Mouse (Mus musculus) kidney, adult 2 months (tissue): ENCODE measurements around the gene 1700017B05Rik. TPM values are rescaled to one million over a fixed set of nuclear protein-coding genes. Genes with fewer than 3 reads are reported as not detected.

Source experiments
- DNase-seq: peaks from one replicate; pipeline ENCODE4 v3.0.0; 2021
- H3K27ac ChIP-seq: fragments of 200-500 bp; 2 replicates; pipeline ENCODE4 v1.5.1; 2012; ENCODE audit warnings: low read depth, low read length, control low read depth, inconsistent platforms; ENCODE audit not compliant: insufficient read depth
- H3K27me3 ChIP-seq: fragments of 200-500 bp; replicated peaks from 2 replicates; pipeline ENCODE4 v1.6.1; 2012; ENCODE audit warnings: mild to moderate bottlenecking, moderate library complexity, low read length, inconsistent platforms; ENCODE audit not compliant: control insufficient read depth, insufficient read depth
- H3K36me3 ChIP-seq: fragments of 200-500 bp; 2 replicates; pipeline ENCODE4 v1.6.1; 2012; ENCODE audit warnings: mild to moderate bottlenecking, moderate library complexity, low read length, inconsistent platforms; ENCODE audit not compliant: control insufficient read depth, insufficient read depth
- H3K4me1 ChIP-seq: fragments of 200-500 bp; 2 replicates; pipeline ENCODE4 v1.6.1; 2011; ENCODE audit warnings: low read length; ENCODE audit not compliant: control insufficient read depth, insufficient read depth
- H3K4me3 ChIP-seq: fragments of 200-500 bp; 2 replicates; pipeline ENCODE4 v1.5.1; 2011; ENCODE audit warnings: mild to moderate bottlenecking, low read depth, low read length, control low read depth; ENCODE audit not compliant: insufficient read depth
- CTCF ChIP-seq: fragments of 200-500 bp; conservative IDR thresholded peaks from 2 replicates; pipeline ENCODE4 v1.5.1; 2011; ENCODE audit warnings: low read depth, mild to moderate bottlenecking, control low read depth, low read length, moderate library complexity, mixed read lengths; ENCODE audit not compliant: insufficient read depth, insufficient read length
- POLR2A ChIP-seq: fragments of 200-500 bp; IDR thresholded peaks from one replicate; pipeline ENCODE4 v1.6.1; 2011; ENCODE audit warnings: low read depth, low read length, control low read depth
- WGBS: fragments of 180-500 bp; shearing (Covaris S2); methylation state at CpG from one replicate; pipeline ENCODE4 v1.1.7; 2018; 5-methylcytosine and 5-hydroxymethylcytosine counted together
- polyA plus RNA-seq: library from polyadenylated mRNA; depleted of rRNA; stranded (reverse); fragments of >200 nt; gene quantifications from 2 replicates; pipeline ENCODE4 v1.2.3, GENCODE M21; 2012

1700017B05Rik gene
- polyA plus RNA-seq, 1 experiment: 9.5 TPM

DNA sequence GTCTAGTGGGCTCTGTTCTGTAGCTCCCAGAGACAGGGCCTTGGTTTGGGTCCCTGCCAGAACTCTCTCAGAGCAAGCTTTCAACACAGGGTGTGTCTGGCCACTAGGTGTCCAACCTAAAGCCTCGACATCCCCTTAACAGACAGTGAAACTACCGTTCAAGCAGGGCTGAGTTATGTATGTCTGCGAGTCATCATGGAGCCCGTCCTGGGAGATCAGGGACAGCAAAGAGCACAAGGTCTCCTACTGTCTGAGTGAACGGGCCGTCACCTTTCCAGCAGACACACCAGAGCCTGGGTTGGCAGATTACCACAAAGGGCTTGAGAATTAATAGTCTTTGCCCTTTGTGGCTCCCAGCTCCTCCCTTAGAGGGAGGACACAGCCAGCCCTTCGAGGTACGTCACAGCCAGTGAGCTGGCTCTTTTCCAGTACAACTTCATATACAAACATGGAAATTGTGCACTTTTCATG is 15.2 kb downstream of the 1700017B05Rik start:
- H3K4me3 ChIP-seq: no peak overlapping the region
- H3K4me1 ChIP-seq: peaks cover 10% of the 10 kb centered on the region; the same call in 1 of the 2 replicates
- peak; percentile 91 for DNase-seq
- no peaks in the 10 kb centered on the region for H3K27me3 ChIP-seq
- WGBS: 27% methylated on average over 8 of the region's 8 CpGs
- TF ChIP-seq POLR2A (no peak), CTCF (peak; percentile 24; the same call in 1 of the 2 replicates)
- peak overlapping the region; percentile 77; the same call in 1 of the 2 replicates for H3K27ac ChIP-seq
- H3K36me3 ChIP-seq: no peaks in the 10 kb centered on the region

DNA sequence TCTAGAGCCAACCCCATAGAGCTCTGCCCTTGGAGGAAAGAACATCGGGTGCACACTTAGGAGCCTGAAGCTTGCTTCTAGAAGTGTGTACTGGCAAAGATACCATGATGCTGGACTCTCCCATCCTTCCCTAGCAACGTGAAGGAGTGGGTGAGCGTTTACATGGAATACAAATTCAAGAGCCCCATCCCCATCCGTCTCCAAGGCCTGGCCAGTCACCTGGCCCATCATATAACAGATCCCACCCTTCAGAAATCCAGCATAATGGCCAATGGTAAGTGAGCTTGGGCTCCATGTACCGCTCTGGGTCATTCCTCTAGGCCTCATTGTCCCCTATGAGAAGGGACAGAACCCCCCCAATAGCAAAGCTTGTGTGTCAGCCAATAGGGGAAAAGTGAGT is 15.9 kb downstream of the 1700017B05Rik start:
- Histone ChIP-seq H3K27me3 (no peaks in the 10 kb centered on the region), H3K4me3 (no peak overlapping the region), H3K36me3 (no peaks in the 10 kb centered on the region), H3K4me1 (peaks cover 10% of the 10 kb centered on the region; the same call in 1 of the 2 replicates), H3K27ac (no peak overlapping the region)
- 94% methylated on average over 5 of the region's 5 CpGs for WGBS
- no peak for DNase-seq
- TF ChIP-seq POLR2A (no peak), CTCF (no peak)

DNA sequence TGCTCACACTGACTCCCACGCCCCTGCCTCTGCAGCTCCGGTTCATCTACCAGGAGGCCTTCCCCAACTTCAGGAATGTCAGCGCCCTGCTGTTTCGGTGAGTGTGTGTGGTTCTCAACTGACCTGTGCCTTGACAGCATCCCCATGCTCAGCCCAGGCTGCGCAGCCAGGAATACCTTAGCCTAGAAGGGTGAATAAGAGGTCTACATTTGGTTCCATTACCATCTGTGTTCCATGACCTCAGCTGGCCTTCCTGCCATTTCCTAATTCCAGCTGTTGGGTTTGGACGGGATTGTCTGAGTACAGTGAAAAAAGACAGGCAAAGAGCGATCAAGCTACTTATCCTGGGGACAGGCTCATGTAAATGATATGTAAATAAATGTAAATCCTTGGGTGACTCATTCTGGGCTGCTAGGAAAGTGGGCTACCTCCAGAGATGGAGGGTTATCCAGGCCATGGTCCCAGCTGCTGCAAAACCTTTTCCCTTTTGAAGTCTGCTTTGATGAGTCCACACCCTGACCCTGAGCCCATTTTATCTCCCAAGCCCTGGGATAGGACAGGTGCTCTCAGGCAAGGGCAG is 18.2 kb downstream of the 1700017B05Rik start:
- no peaks in the 10 kb centered on the region for H3K36me3 ChIP-seq
- no peak overlapping the region for H3K27ac ChIP-seq
- no peaks in the 10 kb centered on the region for H3K27me3 ChIP-seq
- TF ChIP-seq CTCF (no peak), POLR2A (no peak)
- WGBS: 78% methylated on average over 7 of the region's 7 CpGs
- no peak for DNase-seq
- H3K4me3 ChIP-seq: no peak overlapping the region
- peaks cover 10% of the 10 kb centered on the region; the same call in 1 of the 2 replicates for H3K4me1 ChIP-seq

DNA sequence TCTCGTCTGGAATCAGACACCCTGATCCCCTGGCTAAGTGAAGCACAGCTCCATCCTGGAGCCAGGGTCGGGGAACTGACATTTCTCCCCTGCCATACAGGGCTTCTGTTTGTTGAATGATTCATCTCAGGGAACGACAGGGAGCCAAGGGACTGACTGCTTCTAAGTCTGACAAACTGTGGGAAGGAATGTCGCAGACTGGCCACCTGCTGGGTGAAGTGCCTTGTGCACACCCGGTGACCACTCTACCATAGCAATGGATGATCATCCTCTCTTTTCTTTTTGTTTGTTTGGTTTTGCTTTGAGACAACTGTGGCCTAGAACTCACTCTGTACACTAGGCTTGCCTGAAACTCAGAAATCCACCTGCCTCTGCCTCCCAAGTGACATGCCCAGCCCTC is 19.5 kb downstream of the 1700017B05Rik start:
- peaks cover 10% of the 10 kb centered on the region; the same call in 1 of the 2 replicates for H3K4me1 ChIP-seq
- WGBS: 34% methylated on average over 5 of the region's 5 CpGs

DNA sequence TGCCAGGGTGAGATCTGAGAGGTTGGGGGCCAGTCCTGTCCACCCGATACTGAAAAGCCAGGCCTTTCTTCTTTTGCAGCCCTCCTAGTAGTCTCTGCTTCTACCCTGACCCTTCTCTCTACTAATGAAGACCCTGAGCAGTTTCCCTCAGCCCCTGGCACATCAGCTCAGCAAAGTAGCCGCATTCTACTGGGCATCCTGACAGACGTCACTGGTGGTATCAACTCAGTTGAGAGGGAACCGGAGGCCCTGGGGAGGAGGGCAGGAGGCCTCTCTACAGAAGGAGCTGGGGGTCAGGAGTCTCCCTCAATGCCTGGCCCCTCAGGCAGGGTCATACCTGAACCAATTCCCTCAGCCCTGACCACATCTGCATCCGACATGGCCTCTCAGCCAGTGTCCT is 21.3 kb downstream of the 1700017B05Rik start:
- 91% methylated on average over 5 of the region's 5 CpGs for WGBS
- Histone ChIP-seq H3K4me3 (no peak overlapping the region), H3K27ac (no peak overlapping the region)

More for the DNA sequence above, 19.5 kb downstream of the 1700017B05Rik start:
- no peak overlapping the region for H3K27ac ChIP-seq
- H3K27me3 ChIP-seq: no peaks in the 10 kb centered on the region
- no peak for TF ChIP-seq CTCF
- no peak for TF ChIP-seq POLR2A
- H3K36me3 ChIP-seq: no peaks in the 10 kb centered on the region
- no peak for DNase-seq
- no peak overlapping the region for H3K4me3 ChIP-seq

DNA sequence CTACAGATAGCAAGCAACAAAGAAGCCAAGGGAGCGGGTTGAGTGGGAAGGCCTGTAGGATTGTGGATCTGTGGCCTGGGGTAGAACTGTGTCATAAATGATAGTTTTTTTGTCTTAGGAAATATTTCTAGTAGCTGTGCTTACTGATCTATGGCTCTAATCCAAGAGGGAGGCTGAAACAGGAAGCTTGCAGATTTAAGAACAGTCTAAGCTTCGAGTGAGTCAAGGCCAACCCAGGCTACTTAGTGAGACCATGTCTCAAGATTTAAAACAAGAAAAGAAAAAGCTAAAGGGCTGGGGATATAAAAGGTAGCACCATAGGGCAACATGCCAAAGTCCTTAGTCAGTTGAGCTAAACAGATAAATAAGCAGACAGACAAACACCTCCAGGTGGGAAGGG is 24.2 kb downstream of the 1700017B05Rik start:
- H3K36me3 ChIP-seq: no peaks in the 10 kb centered on the region
- H3K4me1 ChIP-seq: no peaks in the 10 kb centered on the region
- H3K27me3 ChIP-seq: no peaks in the 10 kb centered on the region
- 86% methylated on average over 2 of the region's 2 CpGs for WGBS
- TF ChIP-seq CTCF (no peak), POLR2A (no peak)
- DNase-seq: no peak
- no peak overlapping the region for H3K4me3 ChIP-seq
- H3K27ac ChIP-seq: no peak overlapping the region

More for the DNA sequence above, 21.3 kb downstream of the 1700017B05Rik start:
- H3K4me1 ChIP-seq: no peaks in the 10 kb centered on the region
- TF ChIP-seq POLR2A (no peak), CTCF (no peak)
- H3K36me3 ChIP-seq: no peaks in the 10 kb centered on the region
- no peak for DNase-seq
- H3K27me3 ChIP-seq: no peaks in the 10 kb centered on the region

DNA sequence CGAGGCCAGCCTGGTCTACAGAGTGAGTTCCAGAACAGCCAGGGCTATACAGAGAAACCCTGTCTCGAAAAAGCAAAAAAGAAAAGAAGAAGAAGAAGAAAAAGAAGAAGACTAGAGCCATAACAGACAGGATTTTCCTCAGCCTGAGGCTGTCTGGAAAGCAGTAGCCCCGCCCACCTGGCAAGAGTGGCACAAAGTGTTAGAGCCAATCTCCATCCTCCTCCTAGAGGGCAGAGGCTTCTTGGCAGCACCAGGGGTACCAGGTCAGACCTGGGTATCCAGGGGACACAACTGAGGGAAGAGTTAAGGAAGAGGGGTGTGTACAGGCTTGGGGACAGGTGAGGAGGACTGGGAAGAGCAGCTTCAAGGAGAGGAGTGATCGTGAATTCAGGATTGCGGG is 24.7 kb downstream of the 1700017B05Rik start:
- no peak for DNase-seq
- TF ChIP-seq POLR2A: no peak
- TF ChIP-seq CTCF: no peak
- no peaks in the 10 kb centered on the region for H3K4me1 ChIP-seq
- no peaks in the 10 kb centered on the region for H3K27me3 ChIP-seq
- 82% methylated on average over 5 of the region's 5 CpGs for WGBS
- H3K4me3 ChIP-seq: no peak overlapping the region
- no peaks in the 10 kb centered on the region for H3K36me3 ChIP-seq
- no peak overlapping the region for H3K27ac ChIP-seq
